Mouse (Mus musculus): ENCODE measurements around the gene Ccdc155.
A peak's percentile ranks its signal among the peaks of the same experiment; 100 is the strongest.
"Not testable (repeated sequence)": the region's sequence is repeated elsewhere in the genome, so short reads cannot be mapped to it uniquely, and the experiment has no call there.

Ccdc155 gene

GRCm38 (mm10) chr7:45162551-45162950, 42.1 kb downstream of the Ccdc155 start:
- no peak for DNase-seq

GRCm38 (mm10) chr7:45161612-45162473, 42.8 kb downstream of the Ccdc155 start:
- peak; percentile 93 to 94 for DNase-seq

GRCm38 (mm10) chr7:45160866-45161265, 43.8 kb downstream of the Ccdc155 start:
- no peak for DNase-seq

DNA sequence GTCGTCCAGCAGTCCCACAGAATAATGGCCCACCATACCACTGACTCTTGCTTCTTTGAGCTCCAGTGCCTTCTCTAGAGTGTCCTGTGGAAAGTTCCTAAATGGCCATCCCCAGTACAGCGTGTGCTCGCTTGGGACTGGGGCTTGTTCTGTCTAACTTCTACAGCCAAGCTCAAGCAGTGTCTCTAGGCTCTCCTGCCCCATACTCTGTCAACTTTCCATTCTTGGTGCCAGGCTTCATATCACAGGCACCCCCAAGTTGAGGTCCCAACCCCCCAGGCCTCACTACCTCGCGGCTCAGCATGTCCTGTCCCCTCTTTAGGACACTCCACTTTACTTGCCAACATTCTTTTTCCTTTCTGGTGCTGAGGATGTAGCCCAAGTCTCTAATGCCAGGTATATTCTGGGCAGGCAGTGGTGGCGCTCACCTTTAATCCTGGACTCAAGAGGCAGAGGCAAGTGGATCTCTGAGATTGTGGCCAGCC, 44.3 kb downstream of the Ccdc155 start:
- DNase-seq = no peak

DNA sequence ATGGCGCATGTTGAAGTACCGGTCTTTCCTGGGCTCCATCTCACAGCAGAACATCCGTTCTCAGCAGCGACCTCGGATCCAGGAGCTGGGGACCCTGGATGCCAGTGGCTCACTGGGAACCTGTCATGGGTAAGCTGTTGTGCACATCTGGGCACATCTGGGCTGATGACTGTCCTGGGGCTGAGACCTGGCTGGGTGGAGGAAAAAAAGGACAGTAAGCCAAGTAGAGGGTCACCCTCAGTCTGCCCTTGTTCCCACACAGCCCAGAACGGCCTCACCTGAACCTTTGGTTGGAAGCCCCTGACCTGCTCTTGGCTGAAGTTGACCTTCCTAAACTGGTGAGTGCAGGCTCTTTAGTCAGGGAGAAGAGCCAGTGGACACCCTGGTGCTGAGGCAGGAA, 45.7 kb downstream of the Ccdc155 start:
- no peak for DNase-seq

- no peak for DNase-seq
Measured at GRCm38 (mm10) chr7:45157459-45157858, 47.2 kb downstream of the Ccdc155 start.

GRCm38 (mm10) chr7:45156206-45156605, 48.5 kb downstream of the Ccdc155 start:
- DNase-seq = no peak

DNA sequence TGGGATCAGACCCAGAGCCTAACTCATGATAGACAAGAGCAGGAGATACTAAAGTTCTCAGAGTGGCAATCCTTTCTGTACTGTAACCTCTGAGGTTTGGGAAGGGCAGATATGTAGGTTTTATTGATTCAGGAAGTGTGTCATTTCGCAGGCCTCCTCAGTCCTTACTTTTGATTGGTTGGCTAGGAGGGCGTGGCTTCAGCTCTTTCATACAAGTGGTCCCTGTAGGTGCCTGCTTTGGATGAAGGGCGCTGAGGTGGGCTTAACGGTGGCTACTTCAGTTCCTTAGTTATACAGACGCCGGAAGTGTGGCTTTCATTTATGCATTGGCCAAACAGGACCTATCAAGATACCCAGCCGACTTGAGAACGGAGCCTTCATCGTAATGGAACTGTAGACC, 49.1 kb downstream of the Ccdc155 start:
- DNase-seq = no peak

GRCm38 (mm10) chr7:45154993-45155514, 49.6 kb downstream of the Ccdc155 start:
- DNase-seq = peak; percentile 71

DNA sequence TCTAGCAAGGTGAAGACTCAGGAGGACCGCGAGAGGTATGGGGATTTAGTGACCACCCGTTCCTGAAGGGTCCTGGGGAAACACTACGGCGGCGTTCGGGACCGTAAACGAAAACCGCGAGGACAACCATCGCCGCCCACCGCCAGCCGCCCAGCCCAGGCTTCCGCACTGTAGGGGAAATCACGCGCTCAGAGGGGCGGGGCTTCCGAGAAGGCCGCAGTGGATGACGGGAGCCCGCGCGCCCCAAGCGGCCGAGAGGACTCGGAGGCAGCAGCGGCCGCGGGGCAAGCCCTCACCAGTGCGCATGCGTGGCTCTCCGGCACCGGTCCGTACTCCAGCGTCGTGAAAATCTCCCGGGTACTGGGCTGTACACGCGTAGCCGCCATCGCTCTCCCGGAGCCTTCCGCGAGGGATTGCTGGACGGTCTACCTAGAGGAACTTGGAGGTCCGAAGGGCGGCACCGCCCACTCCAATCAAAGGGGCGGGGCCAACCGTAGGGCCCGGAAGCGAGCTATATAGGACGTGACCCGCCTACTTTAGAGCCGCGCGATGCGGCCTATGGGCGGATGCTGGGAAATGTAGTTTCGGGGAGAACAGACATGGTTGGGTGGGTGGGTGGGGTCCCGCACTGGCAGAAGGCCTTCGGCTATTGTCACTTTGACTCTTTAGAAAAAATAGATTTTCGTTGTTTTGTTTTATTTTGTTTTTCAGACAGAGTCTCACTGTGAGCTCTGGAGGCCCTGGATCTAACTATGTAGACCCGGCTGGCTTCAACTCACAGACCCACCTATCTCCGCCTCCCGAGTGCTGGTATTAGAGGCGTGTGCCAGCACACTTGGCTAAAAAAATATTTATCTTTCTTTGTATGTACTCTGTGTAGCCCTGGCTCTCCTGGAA, 50.3 kb downstream of the Ccdc155 start, which contains the start of the genes Pih1d1 and Aldh16a1:
TSS of gene Pih1d1 (plus strand) at position 208 of the 897 bp plus-strand sequence.
TSS of gene Aldh16a1 (minus strand) at position 489 of the 897 bp plus-strand sequence.
- DNase-seq = peak; percentile 98 to 99

DNA sequence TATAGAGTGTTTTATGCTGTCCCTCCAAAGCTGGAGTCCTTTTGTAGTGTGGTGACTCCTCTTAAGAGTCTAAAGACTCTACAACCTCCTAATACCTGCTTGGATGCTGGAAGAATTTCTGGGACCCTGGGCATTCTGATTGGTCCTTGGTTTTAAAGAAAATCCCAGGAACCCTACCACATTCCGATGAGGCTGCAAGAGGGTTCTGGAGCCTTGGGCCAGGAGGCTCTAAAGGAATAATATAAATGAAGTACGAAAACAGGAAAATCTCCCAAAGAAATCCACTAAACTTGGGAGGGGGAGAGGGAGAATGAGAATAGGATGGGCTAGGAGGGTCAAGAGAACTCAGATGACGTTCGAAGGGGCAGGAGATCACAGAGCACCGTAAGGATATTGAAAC, 51.1 kb downstream of the Ccdc155 start:
- no peak for DNase-seq

DNA sequence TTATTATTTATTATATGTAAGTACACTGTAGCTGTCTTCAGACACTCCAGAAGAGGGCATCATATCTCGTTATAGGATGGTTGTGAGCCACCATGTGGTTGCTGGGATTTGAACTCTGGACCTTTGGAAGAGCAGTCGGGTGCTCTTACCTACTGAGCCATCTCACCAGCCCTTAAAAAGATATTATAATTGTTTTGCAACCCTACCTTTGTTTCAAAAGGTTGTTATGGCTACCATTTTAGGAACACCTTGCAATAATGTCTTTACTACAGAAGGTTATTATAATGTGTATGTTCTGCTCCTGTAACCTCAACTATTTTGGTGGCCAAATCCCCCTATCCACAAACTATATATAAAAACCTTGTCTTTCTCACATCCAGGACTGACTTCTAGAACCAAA, 51.6 kb downstream of the Ccdc155 start:
- not testable (repeated sequence) for DNase-seq

- DNase-seq = no peak
Measured at GRCm38 (mm10) chr7:45151303-45151702, 53.4 kb downstream of the Ccdc155 start.

DNA sequence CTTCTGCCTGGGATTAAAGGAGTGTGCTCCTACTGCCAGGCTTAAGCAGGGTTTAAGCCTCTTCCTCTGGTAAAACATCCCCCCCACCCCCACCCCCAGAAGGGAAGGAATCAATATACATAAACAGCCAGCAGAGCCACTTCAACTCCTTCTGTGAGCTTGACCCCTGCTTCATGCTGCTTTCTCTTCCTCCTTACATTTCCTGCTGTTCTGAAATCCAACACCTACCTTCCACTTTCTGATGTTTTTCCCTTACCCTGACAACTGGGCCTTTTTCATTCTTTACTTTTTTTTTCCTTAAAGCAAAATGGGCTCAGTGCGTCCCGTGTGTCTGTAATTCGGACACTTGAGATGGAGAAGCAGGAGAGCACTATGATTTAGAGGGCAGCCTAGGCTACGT, 54.4 kb downstream of the Ccdc155 start:
- no peak for DNase-seq

DNA sequence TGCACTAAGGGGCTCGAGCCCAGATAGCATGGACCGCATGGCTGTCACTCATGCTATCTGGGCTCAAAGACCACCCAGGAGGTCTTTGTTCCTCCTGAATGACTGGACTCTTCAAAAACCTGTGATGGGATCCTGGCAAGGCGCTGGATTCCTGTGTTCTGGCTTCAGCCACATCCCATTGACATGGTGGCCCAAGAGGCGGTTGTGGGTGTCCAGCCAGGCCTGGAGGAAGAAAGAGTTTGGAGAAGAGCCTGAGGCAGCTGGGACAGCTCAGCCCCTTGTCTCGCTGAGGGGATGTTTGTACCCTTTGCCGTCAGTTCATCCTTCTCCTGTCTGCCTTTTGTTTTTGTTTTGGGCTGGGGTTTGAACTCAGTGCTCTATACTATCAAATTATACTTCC, 55.1 kb downstream of the Ccdc155 start:
- DNase-seq = no peak

DNA sequence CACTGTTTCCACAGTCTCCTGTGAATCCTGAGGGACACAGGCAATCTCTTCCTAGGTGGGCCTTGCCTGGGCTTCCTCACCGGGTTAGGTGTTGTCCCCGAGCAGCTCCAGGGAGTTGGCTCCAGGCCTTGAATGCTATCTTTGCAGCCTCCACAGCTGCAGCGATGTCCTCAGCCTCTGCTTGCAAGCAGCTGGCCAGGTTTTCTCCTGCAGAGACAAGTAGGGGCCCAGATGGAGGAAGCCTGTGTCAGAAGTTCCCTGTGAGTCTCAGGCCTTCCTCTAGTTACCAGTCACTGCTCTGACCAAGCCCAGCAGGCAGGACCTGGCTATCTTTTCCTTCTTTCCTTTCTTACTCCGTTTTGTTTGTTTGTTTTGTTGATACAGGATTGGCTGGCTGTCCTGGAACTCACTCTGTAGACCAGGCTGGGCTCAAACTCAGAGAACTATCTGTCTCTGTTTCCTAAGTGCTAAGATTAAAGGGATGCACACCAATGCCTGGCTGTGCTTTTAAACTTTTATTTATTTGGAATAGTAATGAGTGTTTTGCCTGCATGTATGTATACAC, 56.1 kb downstream of the Ccdc155 start:
- no peak for DNase-seq

- no peak for DNase-seq
Measured at GRCm38 (mm10) chr7:45147899-45148298, 56.8 kb downstream of the Ccdc155 start.

- no peak for DNase-seq
Measured at GRCm38 (mm10) chr7:45147267-45147666, 57.4 kb downstream of the Ccdc155 start.

GRCm38 (mm10) chr7:45145460-45145859, 59.2 kb downstream of the Ccdc155 start:
- no peak for DNase-seq

- DNase-seq = no peak
Measured at GRCm38 (mm10) chr7:45144368-45145174, 60.1 kb downstream of the Ccdc155 start.

- no peak for DNase-seq
Measured at GRCm38 (mm10) chr7:45141914-45142313, 62.8 kb downstream of the Ccdc155 start.

- no peak for DNase-seq
Measured at GRCm38 (mm10) chr7:45141319-45141718, 63.4 kb downstream of the Ccdc155 start.
